Mouse (Mus musculus) sigmoid colon, adult 10 weeks (tissue): ENCODE results near the gene Ltn1. TPM values are rescaled to one million over a fixed set of nuclear protein-coding genes. Genes with fewer than 3 reads are reported as not detected.

Experiments used
- polyA plus RNA-seq: library from polyadenylated mRNA; stranded (reverse); fragments of 350-450 nt; fragmentation: Illumina TruSeq; extraction: RNeasy Lipid Tissue Mini Kit (QIAGEN cat#74804); gene quantifications from one replicate; pipeline ENCODE4 v1.2.3, GENCODE M21; 2014; ENCODE audit warnings: low read depth, low replicate concordance

Gene Ltn1
- polyA plus RNA-seq: 39.2 TPM

DNA sequence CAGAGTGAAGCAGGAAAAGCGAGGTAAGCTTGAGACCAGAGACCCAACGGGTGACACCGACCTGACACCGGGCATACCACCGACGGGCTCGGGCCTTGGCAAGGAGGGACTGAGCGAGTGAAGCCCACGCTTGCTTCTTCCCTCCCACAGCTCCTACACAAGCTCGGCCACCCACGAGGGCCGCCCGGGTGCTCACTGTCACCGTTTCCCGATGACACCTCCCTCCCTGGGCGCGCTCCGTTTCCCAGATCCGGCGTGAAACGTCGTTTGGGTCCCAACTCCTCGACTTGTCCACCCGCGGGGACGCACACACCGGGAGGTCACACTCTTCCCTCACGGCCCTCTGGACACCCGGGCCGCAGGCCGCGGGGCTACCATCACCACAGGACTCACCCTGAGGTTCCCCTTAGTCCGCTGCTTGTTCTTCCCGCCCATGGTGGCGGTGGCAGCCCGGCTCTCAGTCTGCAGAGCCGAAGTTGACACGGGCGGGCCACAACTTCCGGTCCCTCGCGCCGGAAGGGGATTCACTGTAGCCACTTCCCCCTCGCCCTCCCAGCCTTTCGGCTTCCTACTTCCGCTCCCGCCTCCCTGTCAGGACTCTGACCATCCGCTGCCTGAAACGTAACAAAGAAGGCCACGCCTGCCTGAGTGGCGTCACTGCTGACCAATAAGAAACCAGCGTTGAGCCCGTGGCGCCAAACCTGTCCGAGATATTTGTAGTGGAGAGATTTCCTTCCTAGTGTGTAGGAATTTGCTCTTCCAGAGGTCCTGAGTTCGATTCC, at the start of gene Ltn1:
Gene Ltn1, minus strand, starts transcription at position 580 of the 782 bp plus-strand sequence.

DNA sequence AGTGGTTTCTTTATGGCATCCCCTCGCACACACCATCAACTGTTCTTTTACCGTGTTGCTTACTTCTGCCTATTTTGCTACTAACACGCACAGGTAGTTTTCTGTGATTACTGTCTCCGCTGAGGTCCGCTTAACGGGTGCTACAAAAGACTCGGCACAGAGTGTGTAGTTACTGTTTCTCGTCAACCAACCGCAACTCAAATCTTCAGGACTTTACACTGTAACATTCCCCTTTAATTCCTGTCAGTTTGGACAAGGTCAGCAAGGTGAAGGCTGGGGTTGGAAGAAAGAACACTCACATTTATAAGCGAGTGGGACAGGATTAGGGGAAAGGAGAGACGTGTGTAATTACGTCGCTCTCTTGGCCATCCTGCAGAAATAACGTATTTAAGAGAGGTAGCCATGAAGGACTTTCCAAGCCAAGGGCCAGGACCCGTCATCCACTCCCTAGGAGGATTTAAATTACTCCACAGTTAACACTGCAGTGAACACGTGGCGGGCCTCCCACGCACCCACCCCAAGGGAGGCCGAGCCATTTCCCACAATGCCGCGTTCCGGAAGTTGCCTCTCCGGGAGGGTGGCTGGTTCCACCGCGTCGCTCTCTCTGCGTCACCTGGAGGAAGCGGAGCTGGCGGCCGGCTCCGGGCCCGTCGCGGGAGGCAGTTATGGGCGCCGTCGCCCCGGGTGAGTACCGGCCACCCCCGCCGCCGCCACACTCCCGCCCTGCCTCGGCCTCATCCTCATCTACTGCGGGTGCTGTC, 22.2 kb upstream of the Ltn1 start, which contains the start of gene Usp16:
Gene Usp16, plus strand, starts transcription at position 285 of the 761 bp plus-strand sequence.

DNA sequence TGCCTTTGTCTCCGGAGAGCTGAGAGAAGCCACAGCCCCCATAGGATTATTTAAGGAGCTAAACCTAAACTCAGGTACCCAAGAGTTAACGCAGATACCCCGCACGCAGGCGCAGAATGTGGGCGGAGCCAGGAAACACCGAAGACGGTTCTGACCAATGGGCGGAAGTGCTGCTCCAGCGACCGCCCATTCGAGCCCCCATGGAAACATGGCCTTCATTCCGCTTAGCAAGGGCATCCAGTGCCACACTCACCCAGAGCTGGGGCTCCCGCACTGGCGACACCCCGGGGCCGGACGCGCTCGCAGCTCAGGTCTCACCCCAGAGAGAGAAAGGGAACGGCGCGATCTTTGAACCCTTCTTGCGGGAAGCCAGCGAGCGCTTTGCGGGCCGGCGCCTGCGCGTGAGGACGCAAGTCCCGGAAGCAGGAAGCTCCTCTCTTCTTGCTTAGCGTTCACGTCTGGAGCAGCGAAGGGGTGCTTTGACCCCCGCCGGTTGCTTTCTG, 7.8 kb upstream of the Ltn1 start, which contains the start of gene Rwdd2b:
Gene Rwdd2b, minus strand, starts transcription at position 390 of the 503 bp plus-strand sequence.

DNA sequence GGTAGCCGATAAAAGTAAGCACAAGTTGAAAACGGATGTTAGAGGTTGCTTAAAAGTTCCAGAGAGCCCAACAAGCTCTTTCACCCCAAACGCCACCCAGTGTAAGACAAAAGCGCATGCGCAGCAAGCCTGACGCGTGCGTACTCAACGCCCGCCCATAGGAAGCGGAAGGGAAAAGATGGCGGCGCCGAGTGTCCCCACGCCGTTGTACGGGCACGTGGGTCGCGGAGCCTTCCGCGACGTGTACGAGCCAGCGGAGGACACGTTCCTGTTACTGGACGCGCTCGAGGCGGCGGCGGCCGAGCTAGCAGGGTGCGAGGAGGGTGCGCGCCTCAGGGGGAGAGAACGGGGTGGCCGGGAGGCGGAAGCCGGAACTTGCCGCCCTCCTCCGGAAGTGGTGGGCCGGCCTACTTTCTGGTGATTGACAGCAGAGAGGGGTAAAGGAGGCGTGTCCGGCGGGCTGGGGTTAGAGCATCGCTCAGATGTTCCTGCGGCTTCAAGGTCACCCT, 78.3 kb downstream of the Ltn1 start, which contains the start of gene N6amt1:
Gene N6amt1, plus strand, starts transcription at position 111 of the 509 bp plus-strand sequence.

Other genes with a start within 250 kb of the Ltn1 start
- 19.1 TPM for gene N6amt1, start 78.4 kb downstream of the Ltn1 start, polyA plus RNA-seq
- gene Rwdd2b, start 8.0 kb upstream of the Ltn1 start, polyA plus RNA-seq: 18.0 TPM
- 166 TPM for gene Usp16, start 22.1 kb upstream of the Ltn1 start, polyA plus RNA-seq
- 296 TPM for gene Cct8, start 63.3 kb upstream of the Ltn1 start, polyA plus RNA-seq
- 1.7 TPM for gene Map3k7cl, start 120.7 kb upstream of the Ltn1 start, polyA plus RNA-seq